Mouse (Mus musculus): ENCODE measurements around the gene Ncln. TPM values are rescaled to one million over a fixed set of nuclear protein-coding genes. Genes with fewer than 3 reads are reported as not detected.

Gene Ncln
- total RNA-seq, 2 experiments from 2014 or later: 77.5 to 87.4 TPM

GRCm38 (mm10) chr10:81517227-81517626 lies 21.0 kb upstream of the Ncln start:
- no peak for DNase-seq (ENCODE audit: low spot score in 2 of 2)

- no peak for DNase-seq (ENCODE audit: low spot score in 2 of 2)
Measured at GRCm38 (mm10) chr10:81513798-81514197, 17.6 kb upstream of the Ncln start.

GRCm38 (mm10) chr10:81510246-81510810 lies 14.1 kb upstream of the Ncln start:
- DNase-seq (ENCODE audit: low spot score in 2 of 2): no peak

- no peak for DNase-seq (ENCODE audit: low spot score in 2 of 2)
Measured at GRCm38 (mm10) chr10:81507691-81508489, 11.7 kb upstream of the Ncln start.

- no peak for DNase-seq (ENCODE audit: low spot score in 2 of 2)
Measured at GRCm38 (mm10) chr10:81507095-81507494, 10.9 kb upstream of the Ncln start.

- no peak for DNase-seq (ENCODE audit: low spot score in 2 of 2)
Measured at GRCm38 (mm10) chr10:81505016-81505664, 8.9 kb upstream of the Ncln start.

GRCm38 (mm10) chr10:81502658-81503057 lies 6.5 kb upstream of the Ncln start:
- peak; percentile 79 to 94 for DNase-seq (ENCODE audit: low spot score in 2 of 2)

- DNase-seq (ENCODE audit: low spot score in 2 of 2): no peak
Measured at GRCm38 (mm10) chr10:81501863-81502262, 5.7 kb upstream of the Ncln start.

- no peak for DNase-seq (ENCODE audit: low spot score in 2 of 2)
Measured at GRCm38 (mm10) chr10:81500032-81500431, 3.8 kb upstream of the Ncln start, which contains the start of gene S1pr4. Gene S1pr4, minus strand, starts transcription at chr10:81500132.

- no peak for DNase-seq (ENCODE audit: low spot score in 2 of 2)
Measured at GRCm38 (mm10) chr10:81499250-81499901, 3.2 kb upstream of the Ncln start.

- DNase-seq (ENCODE audit: low spot score in 2 of 2): no peak
Measured at GRCm38 (mm10) chr10:81498316-81499249, 2.4 kb upstream of the Ncln start.

- no peak for DNase-seq (ENCODE audit: low spot score in 2 of 2)
Measured at GRCm38 (mm10) chr10:81497401-81498270, 1.4 kb upstream of the Ncln start.

- DNase-seq (ENCODE audit: low spot score in 2 of 2): no peak
Measured at GRCm38 (mm10) chr10:81496969-81497368, 777 bp upstream of the Ncln start.

- no peak for DNase-seq (ENCODE audit: low spot score in 2 of 2)
Measured at GRCm38 (mm10) chr10:81495616-81496263, 452 bp downstream of the Ncln start.

- DNase-seq (ENCODE audit: low spot score in 2 of 2): no peak
Measured at GRCm38 (mm10) chr10:81495151-81495550, 1.0 kb downstream of the Ncln start.

GRCm38 (mm10) chr10:81494260-81495041 lies 1.7 kb downstream of the Ncln start:
- peak in 1 of 2 experiments; percentile 10 for DNase-seq (ENCODE audit: low spot score in 2 of 2)

- no peak for DNase-seq (ENCODE audit: low spot score in 2 of 2)
Measured at GRCm38 (mm10) chr10:81493601-81494220, 2.5 kb downstream of the Ncln start.

Data from layer of hippocampus, adult 18-20 months (tissue).